8 mouse cellular contexts compared by ENCODE assay signal in the genomic region with DNA sequence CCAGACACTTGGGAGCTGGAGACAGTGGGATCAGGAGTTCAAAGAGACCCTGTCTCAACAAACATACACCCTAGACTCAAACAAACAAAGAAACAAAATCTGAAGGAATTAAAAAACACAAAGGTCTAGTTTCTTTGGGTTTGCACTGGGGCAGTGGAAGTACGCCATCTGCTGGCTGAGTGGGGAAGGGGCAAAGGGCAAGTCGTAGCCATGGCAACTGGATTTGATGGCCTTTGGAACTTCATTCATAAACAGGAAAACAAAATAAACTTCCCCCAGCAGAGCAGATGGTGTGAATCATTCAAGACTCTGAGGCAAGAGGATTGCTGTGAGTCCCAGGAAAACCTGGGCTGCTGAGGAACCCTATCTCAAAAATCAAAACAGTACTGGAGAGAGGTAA. TPM values are rescaled to one million over a fixed set of nuclear protein-coding genes. Genes with fewer than 3 reads are reported as not detected.
DNase-seq lines count a peak whose midpoint lies in the region; ATAC-seq lines count a peak whose summit lies in the region.

No protein-coding gene starts in this region.

- H3K9ac ChIP-seq in forebrain, embryonic 12.5 days: no peak overlapping the region

- 0 out of 2 replicates have a peak overlapping the region, but pooled peaks have one; percentile 13 for H3K27ac ChIP-seq in forebrain, embryonic 12.5 days

- H3K36me3 ChIP-seq in forebrain, embryonic 12.5 days (replicated peaks): peaks cover 50% of the 10 kb centered on the region

- H3K4me2 ChIP-seq in forebrain, embryonic 12.5 days: no peak overlapping the region

- H3K4me1 ChIP-seq in forebrain, embryonic 12.5 days: peaks cover 58% of the 10 kb centered on the region

- no peak for ATAC-seq in forebrain, embryonic 12.5 days (ENCODE audit: low FRiP score)

- peak; percentile 64 for DNase-seq in gastrocnemius, adult 18-20 months (ENCODE audit: low spot score)
- DNase-seq in gastrocnemius, postnatal 4 days (ENCODE audit: low spot score in 2 of 2): no peak
- DNase-seq in urinary bladder, postnatal 14 days (ENCODE audit: low spot score): peak; percentile 53
- no peak for DNase-seq in urinary bladder, adult 2 months (ENCODE audit: low spot score)
- peak; percentile 85 to 86 for DNase-seq in kidney, postnatal 25 days
- DNase-seq in spleen, adult 12 weeks (ENCODE audit: low spot score): peak; percentile 39
- no peak for DNase-seq in right cerebral cortex, postnatal 25 days

- H3K4me3 ChIP-seq in forebrain, embryonic 12.5 days (replicated peaks): no peak overlapping the region

- 69% methylated on average over 2 of the region's 2 CpGs for WGBS in forebrain, embryonic 12.5 days

- no peaks in the 10 kb centered on the region for H3K9me3 ChIP-seq in forebrain, embryonic 12.5 days

- H3K27me3 ChIP-seq in forebrain, embryonic 12.5 days: no peaks in the 10 kb centered on the region

RNA-seq across cellular contexts. Expression of a gene that starts 7.0 kb away (rescaled TPM):
- 10 to 100 TPM; 11.9 to 13.7 TPM for total RNA-seq in gastrocnemius, adult 18-20 months (2021)
- 10 to 100 TPM; 41.4 to 47.0 TPM for total RNA-seq in gastrocnemius, postnatal 4 days (2021)
- 19.2 and 20.6 TPM in 2 replicates for polyA plus RNA-seq in urinary bladder, adult 2 months (2012; rRNA removed)
- 69.3 and 70.4 TPM in 2 replicates for polyA plus RNA-seq in forebrain, embryonic 12.5 days (2016; fragmentation: Nextera tagmentation; extraction: Ambion mirVana)

RNA-seq across cellular contexts. Expression of a gene that starts 19.8 kb away (rescaled TPM):
- 10 to 100 TPM; 65.4 to 70.3 TPM for total RNA-seq in gastrocnemius, adult 18-20 months (2021)
- total RNA-seq in gastrocnemius, postnatal 4 days (2021): 10 to 100 TPM; 70.1 to 84.7 TPM
- 97.8 and 99.4 TPM in 2 replicates for polyA plus RNA-seq in urinary bladder, adult 2 months (2012; rRNA removed)
- polyA plus RNA-seq in forebrain, embryonic 12.5 days (2016; fragmentation: Nextera tagmentation; extraction: Ambion mirVana): 259 and 275 TPM in 2 replicates

RNA-seq across cellular contexts. Expression of a gene that starts 21.0 kb away (rescaled TPM):
- total RNA-seq in gastrocnemius, adult 18-20 months (2021): under 1 TPM; 0.16 to 0.21 TPM
- under 1 TPM; 0.32 to 0.39 TPM for total RNA-seq in gastrocnemius, postnatal 4 days (2021)
- polyA plus RNA-seq in urinary bladder, adult 2 months (2012; rRNA removed): 0.84 and 1.1 TPM in 2 replicates
- 0.14 TPM in 1 of 2 replicates, not detected in the other for polyA plus RNA-seq in forebrain, embryonic 12.5 days (2016; fragmentation: Nextera tagmentation; extraction: Ambion mirVana)

RNA-seq across cellular contexts. Expression of a gene that starts 37.3 kb away (rescaled TPM):
- under 1 TPM; 0.23 to 0.64 TPM for total RNA-seq in gastrocnemius, adult 18-20 months (2021)
- 1 to 10 TPM; 2.5 to 3.2 TPM for total RNA-seq in gastrocnemius, postnatal 4 days (2021)
- polyA plus RNA-seq in urinary bladder, adult 2 months (2012; rRNA removed): 5.2 and 6.2 TPM in 2 replicates
- 0.31 and 0.45 TPM in 2 replicates for polyA plus RNA-seq in forebrain, embryonic 12.5 days (2016; fragmentation: Nextera tagmentation; extraction: Ambion mirVana)

RNA-seq across cellular contexts. Expression of a gene that starts 44.6 kb away (rescaled TPM):
- total RNA-seq in gastrocnemius, adult 18-20 months (2021): 10 to 100 TPM; 11.6 to 19.4 TPM
- 10 to 100 TPM; 49.6 to 60.7 TPM for total RNA-seq in gastrocnemius, postnatal 4 days (2021)
- polyA plus RNA-seq in urinary bladder, adult 2 months (2012; rRNA removed): 73.5 and 74.6 TPM in 2 replicates
- polyA plus RNA-seq in forebrain, embryonic 12.5 days (2016; fragmentation: Nextera tagmentation; extraction: Ambion mirVana): 97.4 and 106 TPM in 2 replicates

Comparison
In these comparisons a context has a peak if more than half of its experiments do, and no peak if none do; other contexts are left out.
1. DNase-seq: peak in gastrocnemius, adult 18-20 months (single experiment), urinary bladder, postnatal 14 days (single experiment), kidney, postnatal 25 days (2 of 2) and spleen, adult 12 weeks (single experiment); none in gastrocnemius, postnatal 4 days (0 of 2), urinary bladder, adult 2 months (single experiment) and right cerebral cortex, postnatal 25 days (single experiment).